Comparison of ENCODE assay signal across 29 mouse cellular contexts in the genomic region with DNA sequence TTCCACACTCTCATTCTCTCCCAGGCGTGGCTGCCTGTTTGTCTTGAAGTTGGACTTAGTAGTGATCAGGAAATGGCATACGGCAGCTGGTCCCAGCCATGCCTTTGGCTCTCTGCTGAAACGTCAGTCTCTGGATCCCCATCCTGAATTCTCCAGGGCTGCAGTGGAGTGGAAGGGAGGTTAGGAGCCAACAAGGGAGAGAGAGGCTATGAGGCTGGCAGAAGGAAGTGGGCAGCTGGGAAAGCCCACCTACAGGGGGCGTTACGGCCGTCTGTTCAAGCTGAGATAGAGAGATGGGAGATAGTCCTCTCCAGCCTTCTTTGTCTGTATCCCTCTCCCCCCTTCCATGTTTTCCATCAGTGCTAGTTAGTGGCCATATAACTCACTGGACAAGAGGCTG. TPM values are rescaled to one million over a fixed set of nuclear protein-coding genes. Genes with fewer than 3 reads are reported as not detected.
A peak's percentile ranks its signal among the peaks of the same experiment; 100 is the strongest.
DNase-seq lines count a peak whose midpoint lies in the region; ATAC-seq and TF ChIP-seq lines count a peak whose summit lies in the region.
"Had no signal": no experiment of that assay in that cellular context is flagged by ENCODE, and none has a peak within 500 bp of the region (broad histone marks: within the 10 kb centered on the region; RNA-seq: fewer than 3 reads in every experiment).

No protein-coding gene starts in this region.

- no peak overlapping the region for H3K27ac ChIP-seq in heart, embryonic 15.5 days
- no peak overlapping the region for H3K27ac ChIP-seq in heart, adult 2 months
- H3K27ac ChIP-seq: limb, embryonic 13.5 days; liver, embryonic 13.5 days had no signal

- intact Hi-C loops in heart, adult 2 months (cut with DNase I), result no loop called here
- intact Hi-C loops in left cerebral cortex, postnatal 4 days (cut with DNase I), result no loop called here

- no peak for TF ChIP-seq CTCF in heart, adult 2 months (IDR thresholded peaks at IDR 0.05)

- peaks cover 13% of the 10 kb centered on the region for H3K4me1 ChIP-seq in heart, embryonic 15.5 days (replicated peaks)
- no peaks in the 10 kb centered on the region for H3K4me1 ChIP-seq in heart, adult 2 months (ENCODE audit: control insufficient read depth, insufficient read depth, low read length)
- H3K4me1 ChIP-seq: limb, embryonic 13.5 days; liver, embryonic 13.5 days had no signal

- H3K27me3 ChIP-seq in heart, embryonic 15.5 days, result peaks cover 46% of the 10 kb centered on the region
- H3K27me3 ChIP-seq in heart, adult 2 months (ENCODE audit: control insufficient read depth, insufficient read depth, low read length), result no peaks in the 10 kb centered on the region
- H3K27me3 ChIP-seq: limb, embryonic 13.5 days; liver, embryonic 13.5 days had no signal

- H3K36me3 ChIP-seq in heart, embryonic 15.5 days, result no peaks in the 10 kb centered on the region
- no peaks in the 10 kb centered on the region for H3K36me3 ChIP-seq in heart, adult 2 months (ENCODE audit: control insufficient read depth, insufficient read depth, low read length)
- H3K36me3 ChIP-seq: limb, embryonic 13.5 days; liver, embryonic 13.5 days had no signal

- ATAC-seq in heart, embryonic 15.5 days (replicated peaks; ENCODE audit: insufficient number of reproducible peaks, insufficient read depth, low FRiP score, low read depth), result no peak

- peak overlapping the region; percentile 39 for H3K4me2 ChIP-seq in heart, embryonic 15.5 days
- H3K4me2 ChIP-seq: limb, embryonic 13.5 days; liver, embryonic 13.5 days; midbrain, embryonic 11.5 days had no signal

- no peak for TF ChIP-seq EP300 in heart, adult 2 months (IDR thresholded peaks at IDR 0.05; ENCODE audit: insufficient read depth, low read depth, low read length)

- 37% methylated on average over 6 of the region's 6 CpGs for WGBS in heart, embryonic 15.5 days
- 31% methylated on average over 6 of the region's 6 CpGs for WGBS in heart, adult 2 months

- no peak for TF ChIP-seq POLR2A in heart, adult 2 months (IDR thresholded peaks at IDR 0.05; ENCODE audit: insufficient read depth, low read depth, low read length)

- H3K4me3 ChIP-seq in heart, embryonic 15.5 days, result no peak overlapping the region
- no peak overlapping the region for H3K4me3 ChIP-seq in heart, adult 2 months
- H3K4me3 ChIP-seq: limb, embryonic 13.5 days; liver, embryonic 13.5 days had no signal

- no peak overlapping the region for H3K9ac ChIP-seq in heart, embryonic 15.5 days
- H3K9ac ChIP-seq in heart, adult 2 months (ENCODE audit: low read depth, low read length), result no peak overlapping the region
- H3K9ac ChIP-seq: limb, embryonic 13.5 days; liver, embryonic 13.5 days had no signal

- H3K79me2 ChIP-seq in heart, adult 2 months (replicated peaks; ENCODE audit: control insufficient read depth, insufficient read depth, low read length), result no peaks in the 10 kb centered on the region

- no peaks in the 10 kb centered on the region for H3K9me3 ChIP-seq in heart, embryonic 15.5 days (replicated peaks)
- H3K9me3 ChIP-seq: limb, embryonic 13.5 days; liver, embryonic 13.5 days had no signal

- DNase-seq in cerebellum, postnatal 14 days, result peak; percentile 30 to 56
- DNase-seq in cerebellum, adult 8-10 months, result no peak
- DNase-seq in heart, adult 11 months, result peak; percentile 28
- DNase-seq in heart, adult 8-10 months (ENCODE audit: low spot score), result no peak
- no peak for DNase-seq in heart, adult 2 months
- peak; percentile 44 for DNase-seq in left cerebral cortex, postnatal 4 days
- DNase-seq in left cerebral cortex, adult 8-10 months (ENCODE audit: low spot score in 2 of 2), result no peak
- DNase-seq: adrenal gland, postnatal 14 days; cerebellum, postnatal 25 days; kidney, adult 9 months; kidney, postnatal 14 days; layer of hippocampus, postnatal 36 days; liver, embryonic 13.5 days; lung, adult 2 months; lung, postnatal 14 days; thymus, adult 2 months; thymus, postnatal 4 days had no signal

RNA-seq across cellular contexts. Expression of a gene that starts 29.1 kb away (rescaled TPM):
- not detected for total RNA-seq in heart, adult 8-10 months (2022)
- not detected in 2 replicates for polyA plus RNA-seq in heart, embryonic 15.5 days (2015; fragmentation: Nextera tagmentation; extraction: Ambion mirVana)
- not detected for total RNA-seq in heart, adult 2 months (2021)
- not detected in 2 replicates for polyA plus RNA-seq in heart, adult 2 months (2012; rRNA removed)
- total RNA-seq in left cerebral cortex, postnatal 4 days (2021), result not detected
- total RNA-seq in left cerebral cortex, adult 8-10 months (2022), result not detected
- total RNA-seq: adrenal gland, postnatal 14 days; gastrocnemius, adult 8-10 months; layer of hippocampus, adult 18-20 months; layer of hippocampus, postnatal 36 days; left cerebral cortex, postnatal 14 days; megakaryocyte progenitor cell, adult 5-6 weeks; monocyte, adult 5-6 weeks; neutrophil, adult 5-6 weeks had no signal
- polyA plus RNA-seq: brain, embryonic 14.5 days; gonadal fat pad, adult 2 months; liver, embryonic 13.5 days; lung, adult 2 months; midbrain, embryonic 11.5 days; stomach, embryonic 16.5 days had no signal

Comparison
In these comparisons a context has a peak if more than half of its experiments do, and no peak if none do; other contexts are left out.
1. DNase-seq: peak in cerebellum, postnatal 14 days (2 of 2), heart, adult 11 months (single experiment) and left cerebral cortex, postnatal 4 days (single experiment); none in cerebellum, adult 8-10 months (single experiment), heart, adult 8-10 months (single experiment), heart, adult 2 months (0 of 2) and left cerebral cortex, adult 8-10 months (0 of 2).